8 mouse cellular contexts compared by ENCODE assay signal in genomic region chr10:120377327-120377752, GRCm38 (mm10).
A peak's percentile ranks its signal among the peaks of the same experiment; 100 is the strongest.
DNase-seq lines count a peak whose midpoint lies in the region; ATAC-seq and TF ChIP-seq lines count a peak whose summit lies in the region.

No protein-coding gene starts in this region.

- H3K4me1 ChIP-seq in liver, postnatal 0 days (ENCODE audit: insufficient read depth), result no peaks in the 10 kb centered on the region
- H3K4me1 ChIP-seq in embryonic facial prominence, embryonic 15.5 days, result peaks cover 19% of the 10 kb centered on the region
- H3K4me1 ChIP-seq in heart, embryonic 10.5 days, result peaks cover 32% of the 10 kb centered on the region
- peaks cover 20% of the 10 kb centered on the region for H3K4me1 ChIP-seq in neural tube, embryonic 12.5 days

- WGBS in liver, postnatal 0 days (ENCODE audit: insufficient replicate concordance), result 51% methylated on average over 19 of the region's 19 CpGs
- WGBS in embryonic facial prominence, embryonic 15.5 days, result 14% methylated on average over 19 of the region's 19 CpGs
- WGBS in heart, embryonic 10.5 days, result 40% methylated on average over 19 of the region's 19 CpGs
- 15% methylated on average over 19 of the region's 19 CpGs for WGBS in neural tube, embryonic 12.5 days

- H3K9ac ChIP-seq in liver, postnatal 0 days (replicated peaks), result no peak overlapping the region
- H3K9ac ChIP-seq in embryonic facial prominence, embryonic 15.5 days, result no peak overlapping the region
- H3K9ac ChIP-seq in neural tube, embryonic 12.5 days, result no peak overlapping the region

- no peaks in the 10 kb centered on the region for H3K27me3 ChIP-seq in liver, postnatal 0 days (ENCODE audit: insufficient read depth, low read length)
- no peaks in the 10 kb centered on the region for H3K27me3 ChIP-seq in embryonic facial prominence, embryonic 15.5 days
- no peaks in the 10 kb centered on the region for H3K27me3 ChIP-seq in heart, embryonic 10.5 days (ENCODE audit: insufficient read depth, poor library complexity, severe bottlenecking)
- H3K27me3 ChIP-seq in neural tube, embryonic 12.5 days (replicated peaks), result no peaks in the 10 kb centered on the region

- H3K27ac ChIP-seq in liver, postnatal 0 days (ENCODE audit: low read depth), result no peak overlapping the region
- H3K27ac ChIP-seq in embryonic facial prominence, embryonic 15.5 days (replicated peaks), result peak overlapping the region; percentile 53
- H3K27ac ChIP-seq in heart, embryonic 10.5 days, result peak overlapping the region; percentile 42; the same call in 1 of the 2 replicates
- no peak overlapping the region for H3K27ac ChIP-seq in neural tube, embryonic 12.5 days

- ATAC-seq in liver, postnatal 0 days, result no peak
- ATAC-seq in embryonic facial prominence, embryonic 15.5 days (ENCODE audit: insufficient number of reproducible peaks, low FRiP score, low TSS enrichment, low read depth), result peak; percentile 84
- peak; percentile 88 for ATAC-seq in neural tube, embryonic 12.5 days (ENCODE audit: low FRiP score, low read depth)

- TF ChIP-seq CTCF in liver, postnatal 0 days (IDR thresholded peaks at IDR 0.05; ENCODE audit: low read depth), result no peak

- no peak overlapping the region for H3K4me3 ChIP-seq in liver, postnatal 0 days (ENCODE audit: low read depth, low read length)
- no peak overlapping the region for H3K4me3 ChIP-seq in embryonic facial prominence, embryonic 15.5 days (replicated peaks)
- no peak overlapping the region for H3K4me3 ChIP-seq in heart, embryonic 10.5 days
- no peak overlapping the region for H3K4me3 ChIP-seq in neural tube, embryonic 12.5 days

- no peak for DNase-seq in liver, postnatal 0 days
- no peak for DNase-seq in liver
- no peak for DNase-seq in heart, embryonic 10.5 days (ENCODE audit: low spot score)
- DNase-seq in kidney, adult 9 months, result peak; percentile 82
- DNase-seq in left cerebral cortex, postnatal 36 days (ENCODE audit: low spot score in 2 of 2), result peak; percentile 60 to 73
- peak; percentile 53 for DNase-seq in testis, postnatal 14 days (ENCODE audit: low spot score)

- H3K9me3 ChIP-seq in liver, postnatal 0 days (ENCODE audit: low read length), result no peaks in the 10 kb centered on the region
- H3K9me3 ChIP-seq in embryonic facial prominence, embryonic 15.5 days (replicated peaks), result no peaks in the 10 kb centered on the region
- H3K9me3 ChIP-seq in heart, embryonic 10.5 days, result no peaks in the 10 kb centered on the region
- H3K9me3 ChIP-seq in neural tube, embryonic 12.5 days, result no peaks in the 10 kb centered on the region

- no peak for TF ChIP-seq EP300 in liver, postnatal 0 days (IDR thresholded peaks at IDR 0.05; ENCODE audit: low read depth)

- H3K4me2 ChIP-seq in liver, postnatal 0 days (ENCODE audit: low read depth, low read length), result peak overlapping the region; percentile 18; the same call in 1 of the 2 replicates
- peak overlapping the region; percentile 26 for H3K4me2 ChIP-seq in embryonic facial prominence, embryonic 15.5 days (replicated peaks)
- H3K4me2 ChIP-seq in neural tube, embryonic 12.5 days (replicated peaks), result peak overlapping the region; percentile 27; the same call in 1 of the 2 replicates

- intact Hi-C loops in left cerebral cortex, postnatal 36 days (cut with DNase I), result no loop called here

- no peaks in the 10 kb centered on the region for H3K36me3 ChIP-seq in liver, postnatal 0 days (replicated peaks; ENCODE audit: insufficient read depth, low read length)
- no peaks in the 10 kb centered on the region for H3K36me3 ChIP-seq in embryonic facial prominence, embryonic 15.5 days
- H3K36me3 ChIP-seq in heart, embryonic 10.5 days, result peaks cover 28% of the 10 kb centered on the region
- H3K36me3 ChIP-seq in neural tube, embryonic 12.5 days, result no peaks in the 10 kb centered on the region

Comparison
In these comparisons a context has a peak if more than half of its experiments do, and no peak if none do; other contexts are left out.
1. DNase-seq: peak in kidney, adult 9 months (single experiment), left cerebral cortex, postnatal 36 days (2 of 2) and testis, postnatal 14 days (single experiment); none in liver, postnatal 0 days (single experiment), liver (single experiment) and heart, embryonic 10.5 days (single experiment).
2. H3K27ac ChIP-seq: peak in embryonic facial prominence, embryonic 15.5 days (single experiment) and heart, embryonic 10.5 days (single experiment); none in liver, postnatal 0 days (single experiment) and neural tube, embryonic 12.5 days (single experiment).
3. Peak in every context shown above with its lines, with median percentiles within 50 percentile points of each other: H3K4me2 ChIP-seq.